Mouse (Mus musculus) ES-Bruce4 (cell line): ENCODE results near the gene Stn1.

ENCODE experiments used
- CTCF ChIP-seq: IDR thresholded peaks from one replicate; pipeline ENCODE4 v1.8.1; 2011; ENCODE audit warnings: low read depth, low read length
- EP300 ChIP-seq: IDR thresholded peaks from 2 replicates; pipeline ENCODE4 v1.6.1; 2011; ENCODE audit warnings: low read depth, low read length; ENCODE audit not compliant: insufficient read depth
- POLR2A ChIP-seq: IDR thresholded peaks from one replicate; pipeline ENCODE4 v1.8.1; 2011; ENCODE audit warnings: low read length; ENCODE audit not compliant: insufficient read depth

GRCm38 (mm10) chr19:47457711-47458503 lies 79.4 kb downstream of the Stn1 start:
- no peak for TF ChIP-seq EP300
- no peak for TF ChIP-seq POLR2A
- no peak for TF ChIP-seq CTCF
